13 mouse cellular contexts compared by ENCODE assay signal in genomic region chr4:103793589-103794312, GRCm38 (mm10).
DNase-seq lines count a peak whose midpoint lies in the region; ATAC-seq and TF ChIP-seq lines count a peak whose summit lies in the region.
"Had no signal": no experiment of that assay in that cellular context is flagged by ENCODE, and none has a peak within 500 bp of the region (broad histone marks: within the 10 kb centered on the region; RNA-seq: fewer than 3 reads in every experiment).

No protein-coding gene starts in this region.

- H3K9ac ChIP-seq in heart, embryonic 12.5 days: no peak overlapping the region
- H3K9ac ChIP-seq in limb, embryonic 14.5 days (ENCODE audit: low read depth, low read length, severe bottlenecking): no peak overlapping the region
- H3K9ac ChIP-seq: limb, embryonic 12.5 days had no signal

- no peaks in the 10 kb centered on the region for H3K27me3 ChIP-seq in heart, embryonic 12.5 days (replicated peaks)
- no peaks in the 10 kb centered on the region for H3K27me3 ChIP-seq in limb, embryonic 14.5 days (ENCODE audit: control insufficient read depth, insufficient read depth, low read length)
- no peaks in the 10 kb centered on the region for H3K27me3 ChIP-seq in limb, embryonic 10.5 days (ENCODE audit: low read depth, poor library complexity, severe bottlenecking)
- H3K27me3 ChIP-seq: limb, embryonic 12.5 days; Patski had no signal

- H3K4me1 ChIP-seq in heart, embryonic 12.5 days (replicated peaks): no peaks in the 10 kb centered on the region
- H3K4me1 ChIP-seq in limb, embryonic 14.5 days (ENCODE audit: control insufficient read depth, insufficient read depth, low read length): no peaks in the 10 kb centered on the region
- 0 out of 2 replicates have a peak, but pooled peaks cover 4% of the 10 kb centered on the region for H3K4me1 ChIP-seq in limb, embryonic 10.5 days
- H3K4me1 ChIP-seq: limb, embryonic 12.5 days had no signal

- WGBS in heart, embryonic 12.5 days: 81% methylated on average over 8 of the region's 8 CpGs
- 63% methylated on average over 8 of the region's 8 CpGs for WGBS in limb, embryonic 14.5 days
- 86% methylated on average over 8 of the region's 8 CpGs for WGBS in limb, embryonic 10.5 days

- intact Hi-C loops in heart, postnatal 10 days (cut with DNase I): no loop called here

- H3K4me3 ChIP-seq in heart, embryonic 12.5 days: no peak overlapping the region
- no peak overlapping the region for H3K4me3 ChIP-seq in limb, embryonic 14.5 days (replicated peaks; ENCODE audit: low read length)
- no peak overlapping the region for H3K4me3 ChIP-seq in limb, embryonic 10.5 days
- H3K4me3 ChIP-seq: limb, embryonic 12.5 days; myocyte had no signal

- no peaks in the 10 kb centered on the region for H3K36me3 ChIP-seq in heart, embryonic 12.5 days
- no peaks in the 10 kb centered on the region for H3K36me3 ChIP-seq in limb, embryonic 14.5 days (ENCODE audit: control insufficient read depth, insufficient read depth, low read length)
- no peaks in the 10 kb centered on the region for H3K36me3 ChIP-seq in limb, embryonic 10.5 days
- H3K36me3 ChIP-seq: limb, embryonic 12.5 days had no signal

- no peak overlapping the region for H3K4me2 ChIP-seq in heart, embryonic 12.5 days
- no peak overlapping the region for H3K4me2 ChIP-seq in limb, embryonic 14.5 days (replicated peaks; ENCODE audit: low read depth, low read length, severe bottlenecking)
- H3K4me2 ChIP-seq: limb, embryonic 12.5 days had no signal

- TF ChIP-seq POLR2A in limb, embryonic 14.5 days (IDR thresholded peaks at IDR 0.05; ENCODE audit: borderline replicate concordance, extremely low read depth, insufficient read depth, insufficient read length): no peak

- H3K9me3 ChIP-seq in heart, embryonic 12.5 days (replicated peaks): no peaks in the 10 kb centered on the region
- H3K9me3 ChIP-seq in limb, embryonic 14.5 days (ENCODE audit: control insufficient read depth, low read length): no peaks in the 10 kb centered on the region
- no peaks in the 10 kb centered on the region for H3K9me3 ChIP-seq in limb, embryonic 10.5 days (replicated peaks)
- H3K9me3 ChIP-seq: limb, embryonic 12.5 days had no signal

- no peak for ATAC-seq in heart, embryonic 12.5 days (ENCODE audit: insufficient number of reproducible peaks, low FRiP score)
- no peak; the same call in 1 of the 2 replicates for ATAC-seq in limb, embryonic 14.5 days (ENCODE audit: low FRiP score, low read depth)
- ATAC-seq: Patski had no signal

- DNase-seq in heart, adult 8-10 months (ENCODE audit: low spot score): peak; percentile 6
- peak; percentile 70 for DNase-seq in limb, embryonic 14.5 days (ENCODE audit: low spot score)
- no peak for DNase-seq in limb, embryonic 10.5 days (ENCODE audit: low spot score)
- DNase-seq in heart, postnatal 10 days: peak; percentile 21 to 31
- DNase-seq in kidney, postnatal 10 days: peak; percentile 38
- no peak for DNase-seq in adrenal gland, postnatal 4 days (ENCODE audit: low spot score in 2 of 2)
- DNase-seq: adrenal gland, postnatal 10 days; cerebellum, adult 11-12 months; spleen, adult 18-20 months had no signal

- no peak overlapping the region for H3K27ac ChIP-seq in heart, embryonic 12.5 days (ENCODE audit: poor library complexity, severe bottlenecking)
- H3K27ac ChIP-seq in limb, embryonic 14.5 days (replicated peaks; ENCODE audit: low read depth, low read length): no peak overlapping the region
- no peak overlapping the region for H3K27ac ChIP-seq in limb, embryonic 10.5 days
- H3K27ac ChIP-seq: limb, embryonic 12.5 days had no signal

Comparison
In these comparisons a context has a peak if more than half of its experiments do, and no peak if none do; other contexts are left out.
1. DNase-seq: peak in heart, adult 8-10 months (single experiment), limb, embryonic 14.5 days (single experiment), heart, postnatal 10 days (2 of 2) and kidney, postnatal 10 days (single experiment); none in limb, embryonic 10.5 days (single experiment) and adrenal gland, postnatal 4 days (0 of 2).